Mouse (Mus musculus): Measurements from ENCODE around the gene Vmn2r62. TPM values are rescaled to one million over a fixed set of nuclear protein-coding genes. Genes with fewer than 3 reads are reported as not detected.
"Not testable (repeated sequence)": the region's sequence is repeated elsewhere in the genome, so short reads cannot be mapped to it uniquely, and the experiment has no call there.

Gene Vmn2r62
- not detected in 2 replicates for polyA plus RNA-seq (2012; rRNA removed)

- not testable (repeated sequence) for DNase-seq (ENCODE audit: low read depth)
Observed at GRCm38 (mm10) chr7:42793425-42793824, at the start of gene Vmn2r62. Gene Vmn2r62, minus strand, starts transcription at chr7:42793525.

- not testable (repeated sequence) for DNase-seq (ENCODE audit: low read depth)
Observed at GRCm38 (mm10) chr7:42838366-42838765, 45.0 kb upstream of the Vmn2r62 start.

GRCm38 (mm10) chr7:42832221-42832620 is 38.9 kb upstream of the Vmn2r62 start:
- DNase-seq (ENCODE audit: low read depth), result no peak

GRCm38 (mm10) chr7:42749836-42750235 is 43.5 kb downstream of the Vmn2r62 start:
- no peak for DNase-seq (ENCODE audit: low read depth)

- DNase-seq (ENCODE audit: low read depth), result no peak
Observed at GRCm38 (mm10) chr7:42738536-42739210, 54.7 kb downstream of the Vmn2r62 start.

GRCm38 (mm10) chr7:42726917-42727316 is 66.4 kb downstream of the Vmn2r62 start, which contains the start of gene Gm17067:
Gene Gm17067, minus strand, starts transcription at chr7:42727017.
- not testable (repeated sequence) for DNase-seq (ENCODE audit: low read depth)

Other genes with a start within 250 kb of the Vmn2r62 start
- gene Gm21028, start 214.9 kb downstream of the Vmn2r62 start, polyA plus RNA-seq (2012; rRNA removed), result not detected in 2 replicates
- 0.19 and 0.22 TPM in 2 replicates for gene Zfp977, start 201.0 kb downstream of the Vmn2r62 start, polyA plus RNA-seq (2012; rRNA removed)
- gene Zfp976, start 150.9 kb downstream of the Vmn2r62 start, polyA plus RNA-seq (2012; rRNA removed), result 0.30 and 0.35 TPM in 2 replicates
- gene Zfp975, start 100.8 kb downstream of the Vmn2r62 start, polyA plus RNA-seq (2012; rRNA removed), result 0.63 and 0.81 TPM in 2 replicates
- gene Gm17067, start 66.5 kb downstream of the Vmn2r62 start, polyA plus RNA-seq (2012; rRNA removed), result not detected in 2 replicates
- gene Gm2381, start 73.7 kb upstream of the Vmn2r62 start, polyA plus RNA-seq (2012; rRNA removed), result not detected in 2 replicates
- not detected in 2 replicates for gene Vmn2r63, start 140.3 kb upstream of the Vmn2r62 start, polyA plus RNA-seq (2012; rRNA removed)
- not detected in 2 replicates for gene Gm9268, start 225.2 kb upstream of the Vmn2r62 start, polyA plus RNA-seq (2012; rRNA removed)